Mouse (Mus musculus) liver, embryonic 14.5 days (tissue): ENCODE measurements at regions not wholly inside any gene's neighbourhood (a gene's known extent, or its start where the extent isn't known, plus 50 kb on each side); places are given as distances from the start of the nearest gene placed in this dataset.

Experiments used
- ATAC-seq: fragments of 200-750 bp; cut with Nextera tagmentation; 2 replicates; pipeline ENCODE4 v1.8.0; 2017; ENCODE audit warnings: moderate number of reproducible peaks, mild to moderate bottlenecking, moderate library complexity; ENCODE audit not compliant: insufficient read depth
- DNase-seq, 3 experiments: peaks; one replicate each; pipeline ENCODE4 v3.0.0-alpha.2; 2012 to 2013; ENCODE audit warnings: low read depth in 3 of 3, low spot score in 3 of 3
- H3K27ac ChIP-seq: fragments of 300-500 bp; sonication (generic); 2 replicates; pipeline ENCODE4 v1.5.1; 2014; ENCODE audit warnings: moderate library complexity, mild to moderate bottlenecking, control low read depth, inconsistent platforms
- H3K27me3 ChIP-seq: fragments of 300-500 bp; sonication (generic); 2 replicates; pipeline ENCODE4 v1.6.1; 2014; ENCODE audit warnings: mild to moderate bottlenecking, low read length, moderate library complexity; ENCODE audit not compliant: control insufficient read depth, insufficient read depth
- H3K36me3 ChIP-seq: fragments of 300-500 bp; sonication (generic); replicated peaks from 2 replicates; pipeline ENCODE4 v1.6.1; 2014; ENCODE audit warnings: low read depth; ENCODE audit not compliant: control insufficient read depth, insufficient read depth
- H3K4me1 ChIP-seq, 2 experiments: fragments of 200-500 bp in 1 of 2; fragments of 300-500 bp in 1 of 2; sonication (generic) in 1 of 2; replicated peaks; 2 replicates each; pipeline ENCODE4 v1.6.1; 2012 to 2014; ENCODE audit warnings: antibody characterized with exemption in 1 of 2, inconsistent platforms in 1 of 2, low read length in 1 of 2; ENCODE audit not compliant: control insufficient read depth in 2 of 2, insufficient read depth in 2 of 2
- H3K4me2 ChIP-seq: fragments of 300-500 bp; sonication (generic); 2 replicates; pipeline ENCODE4 v1.6.1; 2014; ENCODE audit warnings: low read depth, mild to moderate bottlenecking, control low read depth, moderate library complexity
- H3K4me3 ChIP-seq, 2 experiments: fragments of 200-500 bp in 1 of 2; fragments of 300-500 bp in 1 of 2; sonication (generic) in 1 of 2; 2 replicates each; pipeline ENCODE4 v1.5.1; 2012 to 2014; ENCODE audit warnings: low read depth in 2 of 2, low read length in 2 of 2, mild to moderate bottlenecking in 2 of 2, control low read depth in 1 of 2, inconsistent platforms in 1 of 2, moderate library complexity in 1 of 2; ENCODE audit not compliant: insufficient read depth in 1 of 2
- H3K9ac ChIP-seq: fragments of 300-500 bp; sonication (generic); replicated peaks from 2 replicates; pipeline ENCODE4 v1.6.1; 2014; ENCODE audit warnings: mild to moderate bottlenecking, control low read depth, moderate library complexity
- H3K9me3 ChIP-seq: fragments of 300-500 bp; sonication (generic); 2 replicates; pipeline ENCODE4 v1.6.1; 2016; ENCODE audit warnings: low read length, mixed read lengths; ENCODE audit not compliant: control insufficient read depth
- CTCF ChIP-seq: IDR thresholded peaks from 2 replicates; pipeline ENCODE4 v1.5.1; 2016; ENCODE audit warnings: antibody characterized with exemption, low read depth, control low read depth
- EP300 ChIP-seq: IDR thresholded peaks from 2 replicates; pipeline ENCODE4 v1.6.1; 2016; ENCODE audit warnings: antibody characterized with exemption, low read depth
- WGBS: fragments of 180-500 bp; shearing (Covaris S2); extraction: QIAGEN DNeasy Blood & Tissue Kit; methylation state at CpG from one replicate; pipeline ENCODE4 v1.1.7; 2014; ENCODE audit not compliant: insufficient replicate concordance; 5-methylcytosine and 5-hydroxymethylcytosine counted together

- Histone ChIP-seq H3K4me3 (no peak overlapping the region), H3K9me3 (no peaks in the 10 kb centered on the region), H3K4me2 (no peak overlapping the region), H3K36me3 (no peaks in the 10 kb centered on the region), H3K9ac (no peak overlapping the region), H3K27ac (no peak overlapping the region), H3K4me1 (no peaks in the 10 kb centered on the region), H3K27me3 (no peaks in the 10 kb centered on the region)
- DNase-seq (no peak), ATAC-seq (no peak)
- 71% methylated on average over 2 of the region's 2 CpGs for whole genome bisulfite sequencing
- no peak for TF ChIP-seq CTCF
- TF ChIP-seq EP300 = no peak
Measured at GRCm38 (mm10) chr3:133972774-133973173, 263.5 kb upstream of the Cxxc4 start.

- no peak overlapping the region for H3K9ac ChIP-seq
- ATAC-seq = no peak
- no peaks in the 10 kb centered on the region for H3K27me3 ChIP-seq
- DNase-seq = no peak
- no peaks in the 10 kb centered on the region for H3K9me3 ChIP-seq
- H3K36me3 ChIP-seq = no peaks in the 10 kb centered on the region
- no peaks in the 10 kb centered on the region for H3K4me1 ChIP-seq
- WGBS = 54% methylated on average over 2 of the region's 2 CpGs
- no peak overlapping the region for H3K27ac ChIP-seq
- TF ChIP-seq CTCF (no peak), EP300 (no peak)
- no peak overlapping the region for H3K4me3 ChIP-seq
- no peak overlapping the region for H3K4me2 ChIP-seq
Measured at GRCm38 (mm10) chr3:133987681-133988080, 248.6 kb upstream of the Cxxc4 start.

DNA sequence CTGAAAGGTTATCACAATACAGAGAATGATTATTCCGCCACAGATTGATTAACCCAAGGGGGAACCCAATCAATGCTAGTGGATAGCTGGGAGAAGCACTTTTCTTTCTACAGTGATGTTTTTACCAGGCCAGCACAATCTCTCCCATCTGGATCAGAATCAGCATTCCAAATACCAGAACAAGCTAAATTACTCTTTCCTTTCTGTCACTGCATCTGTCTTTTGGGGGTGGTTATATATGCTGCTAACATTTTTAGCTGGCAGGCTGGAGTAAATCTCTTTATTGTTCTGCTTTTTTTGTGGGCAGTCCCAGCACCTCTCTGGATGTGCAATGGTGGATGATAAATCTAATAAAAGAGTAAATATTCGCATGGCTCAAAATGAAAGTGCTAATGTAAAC lies 242.3 kb upstream of the Cxxc4 start:
- Histone ChIP-seq H3K9ac (no peak overlapping the region), H3K27ac (no peak overlapping the region), H3K9me3 (no peaks in the 10 kb centered on the region), H3K4me3 (no peak overlapping the region), H3K36me3 (no peaks in the 10 kb centered on the region), H3K4me2 (no peak overlapping the region), H3K4me1 (no peaks in the 10 kb centered on the region), H3K27me3 (no peaks in the 10 kb centered on the region)
- no peak for ATAC-seq
- no peak for DNase-seq
- WGBS = 64% methylated on average over 2 of the region's 2 CpGs
- TF ChIP-seq CTCF = no peak

- H3K9ac ChIP-seq = no peak overlapping the region
- no peaks in the 10 kb centered on the region for H3K36me3 ChIP-seq
- no peak overlapping the region for H3K4me2 ChIP-seq
- H3K4me1 ChIP-seq = no peaks in the 10 kb centered on the region
- WGBS = 77% methylated on average over 8 of the region's 8 CpGs
- H3K9me3 ChIP-seq = no peaks in the 10 kb centered on the region
- no peak overlapping the region for H3K27ac ChIP-seq
- TF ChIP-seq CTCF (no peak), EP300 (no peak)
- no peaks in the 10 kb centered on the region for H3K27me3 ChIP-seq
- DNase-seq = no peak
- no peak overlapping the region for H3K4me3 ChIP-seq
- ATAC-seq = no peak
Measured at GRCm38 (mm10) chr3:133999965-134000364, 236.3 kb upstream of the Cxxc4 start.

- Histone ChIP-seq H3K4me2 (no peak overlapping the region), H3K9ac (no peak overlapping the region), H3K27me3 (no peaks in the 10 kb centered on the region), H3K4me3 (no peak overlapping the region), H3K36me3 (no peaks in the 10 kb centered on the region), H3K27ac (no peak overlapping the region), H3K4me1 (no peaks in the 10 kb centered on the region), H3K9me3 (no peaks in the 10 kb centered on the region)
- 86% methylated on average over 1 of the region's 1 CpGs for WGBS
- TF ChIP-seq EP300 (no peak), CTCF (no peak)
- ATAC-seq (no peak), DNase-seq (no peak)
Measured at GRCm38 (mm10) chr3:134000595-134000994, 235.7 kb upstream of the Cxxc4 start.

GRCm38 (mm10) chr3:134014805-134015204 lies 221.5 kb upstream of the Cxxc4 start:
- Histone ChIP-seq H3K4me2 (no peak overlapping the region), H3K9ac (no peak overlapping the region), H3K4me1 (no peaks in the 10 kb centered on the region), H3K4me3 (no peak overlapping the region), H3K27me3 (no peaks in the 10 kb centered on the region), H3K27ac (no peak overlapping the region), H3K9me3 (no peaks in the 10 kb centered on the region), H3K36me3 (no peaks in the 10 kb centered on the region)
- no peak for DNase-seq
- TF ChIP-seq EP300 (no peak), CTCF (no peak)
- no peak for ATAC-seq
- WGBS = 53% methylated on average over 2 of the region's 2 CpGs
